Mouse (Mus musculus): ENCODE measurements around the gene Snapc1. TPM values are rescaled to one million over a fixed set of nuclear protein-coding genes. Genes with fewer than 3 reads are reported as not detected.

The Snapc1 gene
- 29.4 and 31.5 TPM in 2 replicates for polyA plus RNA-seq (2016; fragmentation: Nextera tagmentation; extraction: Ambion mirVana)

GRCm38 (mm10) chr12:73964291-73965281, at the start of gene Snapc1:
Gene Snapc1, plus strand, starts transcription at chr12:73964481.
- Histone ChIP-seq H3K4me3 (peak within 1 kb of the TSS; percentile 84), H3K36me3 (peaks cover 19% of the 10 kb centered on the region), H3K9ac (peak within 1 kb of the TSS; percentile 89), H3K4me1 (peaks cover 8% of the 10 kb centered on the region), H3K4me2 (replicated peaks) (peak within 1 kb of the TSS; percentile 83), H3K27ac (peak within 1 kb of the TSS; percentile 79), H3K9me3 (replicated peaks) (no peaks in the 10 kb centered on the region), H3K27me3 (no peaks in the 10 kb centered on the region)
- WGBS: 1% methylated on average over 60 of the region's 60 CpGs
- peak; percentile 100 for ATAC-seq (ENCODE audit: low FRiP score)

DNA sequence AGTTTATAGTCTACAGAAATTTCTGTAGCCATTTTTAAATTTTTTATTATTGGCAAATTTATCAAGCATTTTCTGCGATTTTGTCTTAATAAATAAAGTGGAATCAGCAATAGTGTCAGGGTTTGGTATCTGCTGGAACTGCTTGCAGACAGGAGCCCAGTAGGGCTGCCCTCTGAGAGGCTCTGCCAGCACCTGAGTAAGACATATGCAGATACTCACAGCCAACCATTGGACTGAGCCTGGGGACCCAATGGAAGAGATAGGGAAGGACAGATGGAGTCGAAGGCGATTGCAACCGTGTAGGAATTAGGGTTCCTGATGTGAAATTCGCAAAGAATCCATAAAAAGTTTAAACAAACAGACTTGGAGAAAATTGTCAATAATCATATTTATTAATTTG, 45.8 kb upstream of the Snapc1 start:
- H3K9ac ChIP-seq: no peak overlapping the region
- H3K4me1 ChIP-seq: no peaks in the 10 kb centered on the region
- no peak overlapping the region for H3K4me3 ChIP-seq
- no peaks in the 10 kb centered on the region for H3K27me3 ChIP-seq
- no peaks in the 10 kb centered on the region for H3K36me3 ChIP-seq
- no peaks in the 10 kb centered on the region for H3K9me3 ChIP-seq (replicated peaks)
- no peak overlapping the region for H3K27ac ChIP-seq
- WGBS: 95% methylated on average over 5 of the region's 5 CpGs
- no peak for ATAC-seq (ENCODE audit: low FRiP score)
- no peak overlapping the region for H3K4me2 ChIP-seq (replicated peaks)

DNA sequence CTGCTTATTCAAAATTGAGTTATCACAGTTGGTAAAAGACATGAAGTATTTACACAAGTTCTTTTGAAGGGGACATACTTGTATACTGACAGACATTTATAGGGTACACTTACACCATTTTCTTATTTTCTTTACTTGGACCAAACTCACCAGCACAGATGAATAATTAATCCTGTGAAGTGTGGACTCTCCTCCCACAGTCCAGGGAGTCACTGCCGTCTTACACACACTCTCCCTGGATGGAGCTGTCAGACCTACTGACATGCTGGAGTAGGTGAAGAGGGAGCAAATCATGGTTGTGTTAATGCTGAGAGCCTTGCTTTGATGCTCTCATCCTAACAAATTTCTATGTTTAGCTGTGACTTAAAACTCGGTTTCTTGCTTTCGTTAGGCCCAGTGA, 34.0 kb upstream of the Snapc1 start:
- no peaks in the 10 kb centered on the region for H3K9me3 ChIP-seq (replicated peaks)
- no peak overlapping the region for H3K4me2 ChIP-seq (replicated peaks)
- no peak overlapping the region for H3K9ac ChIP-seq
- no peak for ATAC-seq (ENCODE audit: low FRiP score)
- no peak overlapping the region for H3K27ac ChIP-seq
- 87% methylated on average over 3 of the region's 3 CpGs for WGBS
- no peak overlapping the region for H3K4me3 ChIP-seq
- H3K27me3 ChIP-seq: no peaks in the 10 kb centered on the region
- no peaks in the 10 kb centered on the region for H3K4me1 ChIP-seq
- peaks cover 50% of the 10 kb centered on the region for H3K36me3 ChIP-seq

DNA sequence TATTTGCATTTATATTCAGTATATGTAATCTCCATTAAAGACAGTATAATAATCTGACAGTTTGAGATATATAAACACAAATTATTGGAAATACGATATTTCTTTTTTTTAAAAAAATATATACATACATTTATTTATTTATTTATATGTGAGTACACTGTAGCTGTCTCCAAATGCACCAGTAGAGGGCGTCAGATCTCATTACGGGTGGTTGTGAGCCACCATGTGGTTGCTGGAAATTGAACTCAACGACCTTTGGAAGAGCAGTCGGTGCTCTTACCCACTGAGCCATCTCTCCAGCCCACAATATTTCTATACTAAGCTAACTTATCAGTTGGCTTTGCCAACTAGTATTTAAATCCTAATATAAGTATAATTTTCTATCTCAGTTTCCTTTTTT, 33.0 kb upstream of the Snapc1 start:
- H3K4me1 ChIP-seq: no peaks in the 10 kb centered on the region
- H3K4me2 ChIP-seq (replicated peaks): no peak overlapping the region
- no peaks in the 10 kb centered on the region for H3K9me3 ChIP-seq (replicated peaks)
- H3K27me3 ChIP-seq: no peaks in the 10 kb centered on the region
- H3K9ac ChIP-seq: no peak overlapping the region
- H3K4me3 ChIP-seq: no peak overlapping the region
- peaks cover 55% of the 10 kb centered on the region for H3K36me3 ChIP-seq
- WGBS: 53% methylated on average over 5 of the region's 5 CpGs
- no peak for ATAC-seq (ENCODE audit: low FRiP score)
- no peak overlapping the region for H3K27ac ChIP-seq

DNA sequence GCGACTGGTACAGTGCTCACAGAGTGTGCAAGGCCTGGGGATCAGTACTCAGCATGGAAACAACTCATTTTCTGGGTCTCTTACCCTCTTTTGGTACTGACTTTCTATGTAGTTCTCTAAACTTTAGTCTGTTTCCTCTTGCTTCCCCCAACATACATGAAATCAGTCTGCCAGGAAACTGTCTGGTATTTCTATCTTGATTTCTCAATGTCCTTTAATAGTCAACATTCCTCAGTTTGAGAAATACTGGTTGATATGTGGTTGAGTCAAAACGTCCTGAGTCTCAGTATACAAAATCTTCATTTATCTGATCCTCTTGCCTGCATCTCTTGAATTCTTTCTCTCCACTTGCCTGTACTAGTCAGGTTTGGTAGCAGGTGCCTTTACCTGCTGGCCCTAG, 29.8 kb upstream of the Snapc1 start:
- no peak overlapping the region for H3K4me2 ChIP-seq (replicated peaks)
- H3K9ac ChIP-seq: no peak overlapping the region
- H3K36me3 ChIP-seq: peaks cover 63% of the 10 kb centered on the region
- ATAC-seq (ENCODE audit: low FRiP score): no peak
- no peak overlapping the region for H3K4me3 ChIP-seq
- no peak overlapping the region for H3K27ac ChIP-seq
- H3K9me3 ChIP-seq (replicated peaks): no peaks in the 10 kb centered on the region
- H3K27me3 ChIP-seq: no peaks in the 10 kb centered on the region
- 88% methylated on average over 2 of the region's 2 CpGs for WGBS
- no peaks in the 10 kb centered on the region for H3K4me1 ChIP-seq

GRCm38 (mm10) chr12:73937353-73937752, 26.9 kb upstream of the Snapc1 start, which contains the start of gene Gm49321:
Gene Gm49321, plus strand, starts transcription at chr12:73937653.
- 90% methylated on average over 1 of the region's 1 CpGs for WGBS
- H3K36me3 ChIP-seq: peaks cover 65% of the 10 kb centered on the region

GRCm38 (mm10) chr12:73939542-73939941, 24.7 kb upstream of the Snapc1 start:
- H3K4me1 ChIP-seq: no peaks in the 10 kb centered on the region
- peaks cover 60% of the 10 kb centered on the region for H3K36me3 ChIP-seq
- H3K4me2 ChIP-seq (replicated peaks): no peak overlapping the region
- H3K9ac ChIP-seq: no peak overlapping the region
- no peak for ATAC-seq (ENCODE audit: low FRiP score)
- no peak overlapping the region for H3K27ac ChIP-seq
- H3K9me3 ChIP-seq (replicated peaks): no peaks in the 10 kb centered on the region
- 94% methylated on average over 6 of the region's 6 CpGs for WGBS
- no peaks in the 10 kb centered on the region for H3K27me3 ChIP-seq
- H3K4me3 ChIP-seq: no peak overlapping the region

More at GRCm38 (mm10) chr12:73937353-73937752, 26.9 kb upstream of the Snapc1 start, which contains the start of gene Gm49321:
- no peak within 1 kb of the TSS for H3K27ac ChIP-seq
- no peak within 1 kb of the TSS for H3K4me3 ChIP-seq
- ATAC-seq (ENCODE audit: low FRiP score): no peak
- H3K9ac ChIP-seq: no peak within 1 kb of the TSS
- no peaks in the 10 kb centered on the region for H3K9me3 ChIP-seq (replicated peaks)
- no peak within 1 kb of the TSS for H3K4me2 ChIP-seq (replicated peaks)
- no peaks in the 10 kb centered on the region for H3K27me3 ChIP-seq
- H3K4me1 ChIP-seq: no peaks in the 10 kb centered on the region

DNA sequence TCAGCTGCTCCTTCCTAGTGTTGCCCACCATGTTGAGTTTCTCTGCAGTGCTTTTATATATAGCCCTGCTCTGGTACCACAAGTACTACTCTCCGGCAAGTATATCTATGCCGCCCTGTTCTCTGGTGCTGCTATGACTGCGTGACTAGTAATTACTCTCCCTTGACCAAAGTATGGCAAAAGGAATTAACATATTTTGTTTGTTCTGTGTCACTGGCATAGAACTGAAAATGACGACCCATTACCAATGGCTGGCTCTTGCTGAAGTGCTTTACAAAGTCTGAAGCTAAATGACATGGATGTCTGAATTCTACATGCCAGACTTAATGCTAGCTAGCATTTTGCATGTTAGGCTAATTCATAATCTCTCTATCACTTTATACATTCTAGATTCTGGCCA, 15.9 kb upstream of the Snapc1 start:
- Histone ChIP-seq H3K27ac (no peak overlapping the region), H3K4me3 (no peak overlapping the region), H3K4me2 (replicated peaks) (no peak overlapping the region), H3K9ac (no peak overlapping the region), H3K9me3 (replicated peaks) (no peaks in the 10 kb centered on the region), H3K4me1 (peaks cover 11% of the 10 kb centered on the region), H3K36me3 (peaks cover 14% of the 10 kb centered on the region), H3K27me3 (peaks cover 9% of the 10 kb centered on the region; the same call in 1 of the 2 replicates)
- 85% methylated on average over 4 of the region's 4 CpGs for WGBS
- no peak for ATAC-seq (ENCODE audit: low FRiP score)

- Histone ChIP-seq H3K4me2 (replicated peaks) (peak overlapping the region; percentile 76), H3K36me3 (peaks cover 8% of the 10 kb centered on the region), H3K9me3 (replicated peaks) (no peaks in the 10 kb centered on the region), H3K4me1 (peaks cover 11% of the 10 kb centered on the region), H3K4me3 (peak overlapping the region; percentile 36), H3K27me3 (peaks cover 9% of the 10 kb centered on the region; the same call in 1 of the 2 replicates), H3K9ac (peak overlapping the region; percentile 67), H3K27ac (peak overlapping the region; percentile 12; the same call in 1 of the 2 replicates)
- peak; percentile 81 for ATAC-seq (ENCODE audit: low FRiP score)
- WGBS: 5% methylated on average over 46 of the region's 46 CpGs
Measured at GRCm38 (mm10) chr12:73949318-73950058, 14.8 kb upstream of the Snapc1 start.

GRCm38 (mm10) chr12:73952879-73953278, 11.4 kb upstream of the Snapc1 start:
- peaks cover 11% of the 10 kb centered on the region for H3K4me1 ChIP-seq
- 10% methylated on average over 15 of the region's 15 CpGs for WGBS
- no peak; the same call in 1 of the 2 replicates for ATAC-seq (ENCODE audit: low FRiP score)

DNA sequence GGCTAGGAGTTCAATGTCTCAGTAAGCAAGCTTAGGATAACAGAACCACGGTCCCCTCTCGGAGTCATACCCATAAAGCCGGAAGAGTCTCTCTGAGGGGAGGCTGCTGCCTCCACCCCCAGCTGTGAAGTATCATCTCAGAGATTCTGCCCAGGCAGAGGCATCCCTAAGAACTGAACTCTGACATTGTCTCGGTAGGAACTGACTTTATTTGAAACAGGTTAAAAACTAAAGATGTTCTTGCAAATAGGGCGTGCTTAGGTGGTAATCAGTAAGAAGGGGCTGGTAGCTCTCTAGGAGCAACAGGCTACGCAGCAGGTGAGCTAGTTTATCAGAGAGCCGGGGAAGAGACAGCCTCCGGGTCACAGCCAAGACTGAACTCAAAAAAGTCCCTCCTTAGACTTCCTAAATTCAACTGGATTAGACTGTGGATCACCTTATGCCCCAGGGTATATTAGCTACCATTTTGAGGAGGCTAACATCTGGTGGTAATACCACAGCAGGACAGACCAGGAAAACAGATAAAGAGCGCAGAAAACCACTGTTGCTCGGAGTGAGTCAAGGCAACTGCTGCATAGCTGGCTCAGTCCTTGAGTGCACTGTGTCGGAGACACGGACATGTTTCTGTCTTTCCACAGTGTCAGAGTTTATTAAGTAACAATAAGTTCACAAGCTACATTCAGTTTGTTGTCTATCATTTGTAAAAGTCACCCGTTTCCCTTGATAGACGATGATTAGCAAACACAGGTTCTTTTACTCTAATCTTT, 10.7 kb upstream of the Snapc1 start:
- WGBS: 53% methylated on average over 14 of the region's 14 CpGs
- Histone ChIP-seq H3K27ac (no peak overlapping the region), H3K4me1 (peaks cover 11% of the 10 kb centered on the region), H3K4me3 (peak overlapping the region; percentile 26), H3K9ac (peak overlapping the region; percentile 27; the same call in 1 of the 2 replicates), H3K27me3 (peaks cover 5% of the 10 kb centered on the region; the same call in 1 of the 2 replicates), H3K36me3 (no peaks in the 10 kb centered on the region), H3K4me2 (replicated peaks) (peak overlapping the region; percentile 54), H3K9me3 (replicated peaks) (no peaks in the 10 kb centered on the region)
- no peak for ATAC-seq (ENCODE audit: low FRiP score)

More at GRCm38 (mm10) chr12:73952879-73953278, 11.4 kb upstream of the Snapc1 start:
- Histone ChIP-seq H3K27ac (no peak overlapping the region), H3K9me3 (replicated peaks) (no peaks in the 10 kb centered on the region), H3K4me2 (replicated peaks) (peak overlapping the region; percentile 54), H3K27me3 (peaks cover 9% of the 10 kb centered on the region; the same call in 1 of the 2 replicates), H3K4me3 (peak overlapping the region; percentile 26), H3K36me3 (no peaks in the 10 kb centered on the region), H3K9ac (peak overlapping the region; percentile 27; the same call in 1 of the 2 replicates)

Data from hindbrain, embryonic 12.5 days (tissue).